Mouse (Mus musculus): ENCODE results near the gene Otud5. TPM values are rescaled to one million over a fixed set of nuclear protein-coding genes. Genes with fewer than 3 reads are reported as not detected.

The Otud5 gene
- total and polyA plus RNA-seq, 3 experiments, result 16.6 to 24.5 (median 20.3) TPM

GRCm38 (mm10) chrX:7859191-7859753 lies 18.1 kb downstream of the Otud5 start:
- Histone ChIP-seq H3K4me1 (ENCODE audit: control insufficient read depth, insufficient read depth, low read length) (no peaks in the 10 kb centered on the region), H3K36me3 (ENCODE audit: control insufficient read depth, insufficient read depth, low read length) (no peaks in the 10 kb centered on the region), H3K79me2 (replicated peaks; ENCODE audit: control insufficient read depth, insufficient read depth, low read length) (no peaks in the 10 kb centered on the region), H3K9ac (ENCODE audit: low read depth, low read length) (no peak overlapping the region), H3K27ac (no peak overlapping the region), H3K4me3 (no peak overlapping the region), H3K27me3 (ENCODE audit: control insufficient read depth, insufficient read depth, low read length) (no peaks in the 10 kb centered on the region)
- WGBS, result 79% methylated on average over 3 of the region's 3 CpGs
- intact Hi-C loops (cut with DNase I), result no loop called here
- TF ChIP-seq CTCF (IDR thresholded peaks at IDR 0.05), result no peak
- no peak for TF ChIP-seq EP300 (IDR thresholded peaks at IDR 0.05; ENCODE audit: insufficient read depth, low read depth, low read length)
- TF ChIP-seq POLR2A (IDR thresholded peaks at IDR 0.05; ENCODE audit: insufficient read depth, low read depth, low read length), result no peak
- DNase-seq, result no peak

- no peak overlapping the region for H3K27ac ChIP-seq
- no peak overlapping the region for H3K9ac ChIP-seq (ENCODE audit: low read depth, low read length)
- DNase-seq, result no peak
- no peaks in the 10 kb centered on the region for H3K36me3 ChIP-seq (ENCODE audit: control insufficient read depth, insufficient read depth, low read length)
- TF ChIP-seq CTCF (IDR thresholded peaks at IDR 0.05) (no peak), POLR2A (IDR thresholded peaks at IDR 0.05; ENCODE audit: insufficient read depth, low read depth, low read length) (no peak), EP300 (IDR thresholded peaks at IDR 0.05; ENCODE audit: insufficient read depth, low read depth, low read length) (no peak)
- no peaks in the 10 kb centered on the region for H3K4me1 ChIP-seq (ENCODE audit: control insufficient read depth, insufficient read depth, low read length)
- H3K27me3 ChIP-seq (ENCODE audit: control insufficient read depth, insufficient read depth, low read length), result no peaks in the 10 kb centered on the region
- 67% methylated on average over 1 of the region's 1 CpGs for WGBS
- H3K4me3 ChIP-seq, result no peak overlapping the region
- intact Hi-C loops (cut with DNase I), result no loop called here
- H3K79me2 ChIP-seq (replicated peaks; ENCODE audit: control insufficient read depth, insufficient read depth, low read length), result no peaks in the 10 kb centered on the region; the same call in 1 of the 2 replicates
Measured at GRCm38 (mm10) chrX:7863181-7863580, 22.0 kb downstream of the Otud5 start.

GRCm38 (mm10) chrX:7864551-7864950 lies 23.4 kb downstream of the Otud5 start:
- Histone ChIP-seq H3K9ac (ENCODE audit: low read depth, low read length) (no peak overlapping the region), H3K36me3 (ENCODE audit: control insufficient read depth, insufficient read depth, low read length) (no peaks in the 10 kb centered on the region), H3K27me3 (ENCODE audit: control insufficient read depth, insufficient read depth, low read length) (no peaks in the 10 kb centered on the region), H3K27ac (no peak overlapping the region), H3K4me1 (ENCODE audit: control insufficient read depth, insufficient read depth, low read length) (no peaks in the 10 kb centered on the region), H3K4me3 (no peak overlapping the region), H3K79me2 (replicated peaks; ENCODE audit: control insufficient read depth, insufficient read depth, low read length) (no peaks in the 10 kb centered on the region; the same call in 1 of the 2 replicates)
- intact Hi-C loops (cut with DNase I), result no loop called here
- WGBS, result 79% methylated on average over 3 of the region's 3 CpGs
- no peak for DNase-seq
- TF ChIP-seq POLR2A (IDR thresholded peaks at IDR 0.05; ENCODE audit: insufficient read depth, low read depth, low read length) (no peak), CTCF (IDR thresholded peaks at IDR 0.05) (no peak), EP300 (IDR thresholded peaks at IDR 0.05; ENCODE audit: insufficient read depth, low read depth, low read length) (no peak)

- no peak for DNase-seq
- Histone ChIP-seq H3K9ac (ENCODE audit: low read depth, low read length) (no peak overlapping the region), H3K4me1 (ENCODE audit: control insufficient read depth, insufficient read depth, low read length) (no peaks in the 10 kb centered on the region), H3K79me2 (replicated peaks; ENCODE audit: control insufficient read depth, insufficient read depth, low read length) (no peaks in the 10 kb centered on the region; the same call in 1 of the 2 replicates), H3K27me3 (ENCODE audit: control insufficient read depth, insufficient read depth, low read length) (no peaks in the 10 kb centered on the region), H3K27ac (no peak overlapping the region), H3K4me3 (no peak overlapping the region), H3K36me3 (ENCODE audit: control insufficient read depth, insufficient read depth, low read length) (no peaks in the 10 kb centered on the region)
- WGBS, result 65% methylated on average over 2 of the region's 2 CpGs
- intact Hi-C loops (cut with DNase I), result no loop called here
- TF ChIP-seq POLR2A (IDR thresholded peaks at IDR 0.05; ENCODE audit: insufficient read depth, low read depth, low read length) (no peak), EP300 (IDR thresholded peaks at IDR 0.05; ENCODE audit: insufficient read depth, low read depth, low read length) (no peak), CTCF (IDR thresholded peaks at IDR 0.05) (no peak)
Measured at GRCm38 (mm10) chrX:7865343-7865742, 24.2 kb downstream of the Otud5 start.

- Histone ChIP-seq H3K36me3 (ENCODE audit: control insufficient read depth, insufficient read depth, low read length) (no peaks in the 10 kb centered on the region), H3K79me2 (replicated peaks; ENCODE audit: control insufficient read depth, insufficient read depth, low read length) (no peaks in the 10 kb centered on the region; the same call in 1 of the 2 replicates), H3K27me3 (ENCODE audit: control insufficient read depth, insufficient read depth, low read length) (no peaks in the 10 kb centered on the region), H3K27ac (no peak overlapping the region), H3K9ac (ENCODE audit: low read depth, low read length) (no peak overlapping the region), H3K4me3 (no peak overlapping the region), H3K4me1 (ENCODE audit: control insufficient read depth, insufficient read depth, low read length) (no peaks in the 10 kb centered on the region)
- 69% methylated on average over 2 of the region's 2 CpGs for WGBS
- TF ChIP-seq CTCF (IDR thresholded peaks at IDR 0.05) (no peak), EP300 (IDR thresholded peaks at IDR 0.05; ENCODE audit: insufficient read depth, low read depth, low read length) (no peak), POLR2A (IDR thresholded peaks at IDR 0.05; ENCODE audit: insufficient read depth, low read depth, low read length) (no peak)
- no peak for DNase-seq
- intact Hi-C loops (cut with DNase I), result no loop called here
Measured at GRCm38 (mm10) chrX:7865786-7866185, 24.6 kb downstream of the Otud5 start.

GRCm38 (mm10) chrX:7867141-7867540 lies 26.0 kb downstream of the Otud5 start:
- H3K9ac ChIP-seq (ENCODE audit: low read depth, low read length), result no peak overlapping the region
- 83% methylated on average over 1 of the region's 1 CpGs for WGBS
- no peak for TF ChIP-seq POLR2A (IDR thresholded peaks at IDR 0.05; ENCODE audit: insufficient read depth, low read depth, low read length)
- TF ChIP-seq CTCF (IDR thresholded peaks at IDR 0.05), result no peak
- TF ChIP-seq EP300 (IDR thresholded peaks at IDR 0.05; ENCODE audit: insufficient read depth, low read depth, low read length), result no peak
- H3K27me3 ChIP-seq (ENCODE audit: control insufficient read depth, insufficient read depth, low read length), result no peaks in the 10 kb centered on the region
- intact Hi-C loops (cut with DNase I), result no loop called here
- no peak overlapping the region for H3K4me3 ChIP-seq
- no peaks in the 10 kb centered on the region; the same call in 1 of the 2 replicates for H3K79me2 ChIP-seq (replicated peaks; ENCODE audit: control insufficient read depth, insufficient read depth, low read length)
- no peak overlapping the region for H3K27ac ChIP-seq
- no peaks in the 10 kb centered on the region for H3K4me1 ChIP-seq (ENCODE audit: control insufficient read depth, insufficient read depth, low read length)
- no peak for DNase-seq
- no peaks in the 10 kb centered on the region for H3K36me3 ChIP-seq (ENCODE audit: control insufficient read depth, insufficient read depth, low read length)
